Mouse (Mus musculus) intestine, embryonic 14.5 days (tissue): ENCODE results near the gene Chrnd. TPM values are rescaled to one million over a fixed set of nuclear protein-coding genes. Genes with fewer than 3 reads are reported as not detected.

Experiments
- ATAC-seq: fragments of 200-750 bp; cut with Nextera tagmentation; replicated peaks from 2 replicates; pipeline ENCODE4 v1.8.0; 2017; ENCODE audit warnings: low read depth, moderate number of reproducible peaks, moderate TSS enrichment, moderate library complexity; ENCODE audit not compliant: low FRiP score, low TSS enrichment
- DNase-seq: peaks from one replicate; pipeline ENCODE4 v3.0.0-alpha.2; 2018; ENCODE audit warnings: low spot score
- H3K27ac ChIP-seq: fragments of 300-500 bp; sonication (generic); 2 replicates; pipeline ENCODE4 v1.5.1; 2014; ENCODE audit warnings: low read depth, mild to moderate bottlenecking, control low read depth
- H3K27me3 ChIP-seq: fragments of 300-500 bp; sonication (generic); replicated peaks from 2 replicates; pipeline ENCODE4 v1.6.1; 2014; ENCODE audit warnings: low read length, control low read depth; ENCODE audit not compliant: control insufficient read depth, insufficient read depth
- H3K36me3 ChIP-seq: fragments of 300-500 bp; sonication (generic); 2 replicates; pipeline ENCODE4 v1.6.1; 2014; ENCODE audit warnings: low read length, control low read depth; ENCODE audit not compliant: control insufficient read depth, insufficient read depth
- H3K4me1 ChIP-seq: fragments of 300-500 bp; sonication (generic); replicated peaks from 2 replicates; pipeline ENCODE4 v1.6.1; 2014; ENCODE audit warnings: low read length, control low read depth, mixed read lengths; ENCODE audit not compliant: control insufficient read depth, insufficient read depth
- H3K4me2 ChIP-seq: fragments of 300-500 bp; sonication (generic); 2 replicates; pipeline ENCODE4 v1.6.1; 2014; ENCODE audit warnings: low read length
- H3K4me3 ChIP-seq: fragments of 300-500 bp; sonication (generic); 2 replicates; pipeline ENCODE4 v1.5.1; 2014; ENCODE audit warnings: low read depth, low read length, control low read depth, mixed read lengths
- H3K9ac ChIP-seq: fragments of 300-500 bp; sonication (generic); 2 replicates; pipeline ENCODE4 v1.6.1; 2014; ENCODE audit warnings: mild to moderate bottlenecking, low read length
- H3K9me3 ChIP-seq: fragments of 300-500 bp; sonication (generic); 2 replicates; pipeline ENCODE4 v1.6.1; 2016; ENCODE audit warnings: low read length, control low read depth; ENCODE audit not compliant: control insufficient read depth
- WGBS: fragments of 180-500 bp; shearing (Covaris S2); extraction: QIAGEN DNeasy Blood & Tissue Kit; methylation state at CpG from one replicate; pipeline ENCODE4 v1.1.7; 2014; 5-methylcytosine and 5-hydroxymethylcytosine counted together
- polyA plus RNA-seq: library from polyadenylated mRNA; unstranded; fragments of >200 nt; fragmentation: Nextera tagmentation; extraction: Ambion mirVana; gene quantifications from 2 replicates; pipeline ENCODE4 v1.2.1, GENCODE M21; 2014

Gene Chrnd
- polyA plus RNA-seq, 1 experiment from 2014 or later: not detected

DNA sequence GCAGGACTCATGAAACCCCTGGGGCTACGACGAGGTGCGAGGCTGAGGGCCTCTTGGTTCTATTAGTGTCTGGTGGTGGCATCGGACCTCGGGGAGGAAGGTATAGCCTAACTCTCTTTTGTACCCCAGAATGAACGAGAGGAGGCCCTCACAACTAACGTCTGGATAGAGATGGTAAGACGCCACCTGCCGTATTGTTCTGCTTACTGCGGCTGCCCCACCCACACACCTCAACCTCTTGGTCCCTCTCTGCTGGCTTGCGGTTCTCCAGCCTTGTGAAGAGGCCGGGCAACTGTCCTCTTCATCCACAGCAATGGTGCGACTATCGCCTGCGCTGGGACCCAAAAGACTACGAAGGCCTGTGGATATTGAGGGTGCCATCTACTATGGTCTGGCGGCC lies 15.9 kb downstream of the Chrnd start:
- H3K4me3 ChIP-seq: no peak overlapping the region
- H3K9ac ChIP-seq: no peak overlapping the region
- no peaks in the 10 kb centered on the region for H3K9me3 ChIP-seq
- WGBS: 17% methylated on average over 17 of the region's 17 CpGs
- no peak overlapping the region for H3K4me2 ChIP-seq
- no peak for DNase-seq
- no peaks in the 10 kb centered on the region for H3K36me3 ChIP-seq
- ATAC-seq: no peak
- H3K27me3 ChIP-seq: peaks cover 19% of the 10 kb centered on the region
- no peaks in the 10 kb centered on the region for H3K4me1 ChIP-seq
- H3K27ac ChIP-seq: no peak overlapping the region

DNA sequence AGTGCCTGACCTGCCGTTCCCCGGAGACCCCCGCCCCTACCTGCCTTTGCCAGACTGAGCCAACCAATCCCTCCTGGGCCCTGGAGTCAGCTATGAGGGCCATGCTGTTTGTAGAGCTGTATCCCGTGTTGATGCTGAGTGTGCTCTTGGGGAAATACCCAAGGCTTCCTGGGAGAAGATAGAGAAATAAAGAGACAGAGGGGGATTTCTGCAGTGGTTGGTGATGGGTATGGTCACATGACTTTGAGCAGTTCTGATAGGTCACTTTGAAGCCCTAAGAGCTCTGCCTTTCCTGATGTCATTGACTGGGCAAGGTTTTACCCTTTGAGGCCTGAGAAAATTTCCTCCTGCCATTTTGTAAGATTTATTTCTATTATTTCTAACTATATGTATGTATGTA lies 21.0 kb downstream of the Chrnd start:
- 78% methylated on average over 4 of the region's 4 CpGs for WGBS
- Histone ChIP-seq H3K27ac (no peak overlapping the region), H3K9ac (no peak overlapping the region), H3K4me3 (no peak overlapping the region), H3K4me2 (no peak overlapping the region), H3K4me1 (peaks cover 21% of the 10 kb centered on the region), H3K9me3 (no peaks in the 10 kb centered on the region), H3K27me3 (peaks cover 12% of the 10 kb centered on the region), H3K36me3 (no peaks in the 10 kb centered on the region)
- ATAC-seq: no peak
- DNase-seq: no peak

DNA sequence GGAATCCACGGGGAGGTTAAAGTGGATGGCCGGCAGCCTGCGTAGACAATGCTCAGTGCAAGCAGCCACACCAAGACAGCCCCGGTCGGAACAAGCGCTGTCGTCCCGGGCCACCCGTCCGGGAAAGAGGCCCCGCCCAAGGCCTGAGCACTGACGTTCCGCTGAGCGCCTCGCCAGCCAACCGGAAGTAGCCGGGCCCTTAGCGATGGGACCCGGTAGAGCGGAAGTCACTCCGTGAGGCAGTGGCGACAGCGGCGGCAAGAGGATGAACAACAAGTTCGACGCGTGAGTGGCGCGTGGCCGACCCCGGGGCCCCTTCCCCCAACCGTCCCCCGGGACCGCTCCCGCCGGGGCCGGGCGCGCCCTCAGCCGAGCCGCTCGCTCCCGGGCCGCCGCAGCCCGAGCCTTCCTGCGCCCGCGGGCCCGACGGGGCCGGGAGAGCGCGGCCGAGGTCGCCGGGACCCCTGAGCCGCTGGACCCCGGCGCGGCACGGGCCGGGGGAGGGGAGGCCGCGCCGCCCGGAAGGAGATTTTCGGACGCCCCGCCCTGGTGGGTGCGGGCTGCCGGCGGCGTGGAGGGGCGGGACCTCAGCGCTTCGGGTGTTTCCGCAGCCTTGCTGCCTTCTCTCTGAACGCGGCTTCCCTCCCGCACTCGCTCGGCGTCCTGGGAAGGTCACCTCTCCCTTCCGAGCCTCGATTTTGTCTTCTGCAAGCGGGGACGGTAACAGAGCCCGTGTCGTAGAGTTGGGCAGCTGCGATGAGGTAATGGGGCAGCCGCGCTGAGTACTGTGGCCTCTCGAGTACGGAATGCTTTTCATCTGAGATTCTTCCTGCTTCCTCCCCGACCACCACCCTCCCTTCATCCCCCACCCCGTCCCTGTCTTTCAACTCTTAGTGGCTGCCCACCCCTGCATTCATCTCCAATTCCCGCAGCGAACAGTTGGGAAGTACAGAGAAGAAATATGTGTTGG lies 23.6 kb downstream of the Chrnd start, which contains the start of gene Eif4e2:
Gene Eif4e2, plus strand, starts transcription at position 180 of the 970 bp plus-strand sequence.
- Histone ChIP-seq H3K4me1 (peaks cover 23% of the 10 kb centered on the region), H3K4me2 (peak within 1 kb of the TSS; percentile 85), H3K4me3 (peak within 1 kb of the TSS; percentile 60), H3K27ac (peak within 1 kb of the TSS; percentile 97), H3K27me3 (no peaks in the 10 kb centered on the region), H3K9me3 (no peaks in the 10 kb centered on the region), H3K9ac (peak within 1 kb of the TSS; percentile 94), H3K36me3 (peaks cover 1% of the 10 kb centered on the region; the same call in 1 of the 2 replicates)
- ATAC-seq (peak; percentile 95), DNase-seq (peak; percentile 95)
- WGBS: under 1% methylated on average over 75 of the region's 99 CpGs

DNA sequence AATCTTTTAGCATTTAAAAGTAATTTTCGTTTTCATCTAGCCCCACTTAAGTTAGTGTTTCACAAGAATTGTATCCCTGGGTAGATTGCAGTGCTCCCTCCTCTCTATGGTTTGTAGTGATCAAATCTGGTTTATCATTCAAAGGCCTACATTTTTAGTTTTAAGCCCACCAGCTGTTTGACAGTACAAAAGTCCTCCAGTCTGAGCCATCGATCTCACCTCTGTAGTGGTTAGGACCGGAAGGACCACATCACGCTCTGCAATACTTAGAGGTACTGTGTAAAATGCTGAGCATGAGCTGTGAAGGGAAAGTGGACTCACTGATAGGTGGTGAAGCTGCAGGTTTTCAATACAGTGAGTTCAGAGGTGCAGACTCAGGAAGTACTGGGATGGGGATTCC lies 24.3 kb downstream of the Chrnd start:
- Histone ChIP-seq H3K27me3 (no peaks in the 10 kb centered on the region), H3K9me3 (no peaks in the 10 kb centered on the region), H3K27ac (peak overlapping the region; percentile 97), H3K4me2 (peak overlapping the region; percentile 85), H3K9ac (peak overlapping the region; percentile 94), H3K4me1 (peaks cover 23% of the 10 kb centered on the region), H3K4me3 (peak overlapping the region; percentile 60), H3K36me3 (peaks cover 8% of the 10 kb centered on the region)
- ATAC-seq (no peak), DNase-seq (peak; percentile 60)
- WGBS: 13% methylated on average over 4 of the region's 4 CpGs

DNA sequence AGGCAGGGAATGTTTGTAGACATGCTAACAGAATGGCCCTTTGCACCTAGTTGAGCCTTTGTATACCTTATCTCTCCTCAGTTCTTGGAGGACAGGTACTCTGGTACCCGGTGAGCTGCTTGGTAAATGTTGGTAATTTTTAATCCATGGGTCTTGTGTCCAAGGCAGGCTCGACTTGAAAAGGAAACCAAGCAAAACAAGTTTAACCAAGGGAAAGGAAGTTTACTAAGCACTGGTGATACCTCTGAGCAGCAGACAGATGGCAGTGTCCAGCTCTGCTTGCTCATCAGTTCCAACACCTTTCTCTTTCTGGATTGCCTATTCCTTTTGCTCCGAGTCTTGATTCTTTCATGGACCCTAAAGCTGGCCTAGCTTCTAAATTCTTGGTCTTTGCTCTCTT lies 27.5 kb downstream of the Chrnd start:
- H3K9ac ChIP-seq: no peak overlapping the region
- no peaks in the 10 kb centered on the region for H3K27me3 ChIP-seq
- peaks cover 22% of the 10 kb centered on the region for H3K4me1 ChIP-seq
- 66% methylated on average over 3 of the region's 3 CpGs for WGBS
- H3K9me3 ChIP-seq: no peaks in the 10 kb centered on the region
- DNase-seq (no peak), ATAC-seq (no peak)
- H3K36me3 ChIP-seq: peaks cover 40% of the 10 kb centered on the region
- H3K4me2 ChIP-seq: no peak overlapping the region
- no peak overlapping the region for H3K4me3 ChIP-seq
- no peak overlapping the region for H3K27ac ChIP-seq

DNA sequence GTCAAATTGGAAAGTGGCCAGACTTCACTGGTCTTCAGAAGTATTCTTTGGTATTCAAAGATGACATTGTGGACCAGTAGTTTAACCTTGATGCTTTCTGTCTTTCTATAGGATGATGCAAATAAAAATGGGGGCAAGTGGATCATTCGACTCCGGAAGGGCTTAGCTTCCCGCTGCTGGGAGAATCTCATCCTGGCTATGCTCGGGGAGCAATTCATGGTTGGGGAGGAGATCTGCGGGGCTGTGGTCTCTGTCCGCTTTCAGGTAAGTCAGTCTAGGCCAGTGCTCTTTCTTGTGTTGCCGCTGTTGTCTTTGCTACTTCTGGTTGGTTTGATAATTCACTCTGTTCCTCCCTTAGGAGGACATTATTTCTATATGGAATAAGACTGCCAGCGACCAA lies 35.3 kb downstream of the Chrnd start:
- Histone ChIP-seq H3K4me1 (no peaks in the 10 kb centered on the region), H3K9ac (no peak overlapping the region), H3K9me3 (no peaks in the 10 kb centered on the region), H3K4me3 (no peak overlapping the region), H3K36me3 (peaks cover 98% of the 10 kb centered on the region), H3K27ac (no peak overlapping the region), H3K27me3 (no peaks in the 10 kb centered on the region), H3K4me2 (no peak overlapping the region)
- WGBS: 94% methylated on average over 8 of the region's 8 CpGs
- ATAC-seq: no peak
- no peak for DNase-seq

DNA sequence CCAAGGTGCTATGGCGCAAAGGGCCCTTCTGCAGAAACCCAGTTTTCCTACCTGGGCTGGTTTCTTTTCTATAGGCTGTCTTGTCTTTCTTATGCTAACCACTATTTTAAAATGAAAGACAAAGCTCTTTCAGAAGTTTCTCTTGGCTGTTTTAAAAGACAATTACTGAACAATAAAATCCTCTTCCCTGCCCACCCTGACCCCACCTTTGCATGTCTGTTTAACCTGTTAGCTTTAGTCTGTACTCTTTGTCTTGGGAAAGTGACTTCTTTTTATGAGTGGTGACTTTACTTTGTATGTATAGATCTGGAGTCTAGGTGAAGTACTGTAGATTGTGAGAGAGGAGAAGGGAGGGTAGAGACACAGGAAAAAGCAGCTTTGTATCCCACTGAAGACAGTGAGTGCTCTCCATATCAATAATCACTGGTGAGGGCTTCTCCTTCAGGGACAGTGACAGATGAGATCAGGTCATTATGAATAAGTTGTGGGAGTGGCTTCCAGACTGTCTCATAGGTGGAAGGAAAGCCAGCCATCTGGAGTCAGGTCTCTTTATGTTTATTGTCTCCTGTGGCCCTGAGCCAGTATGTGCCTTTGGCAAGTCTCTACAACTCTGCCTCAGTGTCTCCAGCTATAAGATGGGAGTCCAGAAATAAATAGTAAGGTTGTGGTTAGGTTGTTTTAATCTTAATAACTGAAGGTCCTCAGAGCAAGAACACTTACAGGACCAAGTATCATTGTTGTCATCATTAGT lies 36.2 kb downstream of the Chrnd start:
- DNase-seq (no peak), ATAC-seq (no peak)
- Histone ChIP-seq H3K4me3 (no peak overlapping the region), H3K4me1 (no peaks in the 10 kb centered on the region), H3K27me3 (no peaks in the 10 kb centered on the region), H3K9ac (no peak overlapping the region), H3K4me2 (no peak overlapping the region), H3K27ac (no peak overlapping the region), H3K9me3 (no peaks in the 10 kb centered on the region), H3K36me3 (peaks cover 96% of the 10 kb centered on the region)
- WGBS: 100% methylated on average over 1 of the region's 1 CpGs

GRCm38 (mm10) chr1:87227160-87227550 lies 36.7 kb downstream of the Chrnd start:
- no peak overlapping the region for H3K4me2 ChIP-seq
- H3K27me3 ChIP-seq: no peaks in the 10 kb centered on the region
- H3K4me3 ChIP-seq: no peak overlapping the region
- H3K9ac ChIP-seq: no peak overlapping the region
- H3K9me3 ChIP-seq: no peaks in the 10 kb centered on the region
- DNase-seq: no peak
- WGBS: 88% methylated on average over 3 of the region's 3 CpGs
- no peaks in the 10 kb centered on the region for H3K4me1 ChIP-seq
- no peak overlapping the region for H3K27ac ChIP-seq
- no peak for ATAC-seq
- peaks cover 92% of the 10 kb centered on the region for H3K36me3 ChIP-seq
